In genomic region chr3:116340950-116341624, GRCm38 (mm10) we compare ENCODE assay signal across 8 mouse cellular contexts.
DNase-seq lines count a peak whose midpoint lies in the region; ATAC-seq and TF ChIP-seq lines count a peak whose summit lies in the region.

No protein-coding gene starts in this region.

- no peak for TF ChIP-seq POLR2A in spleen, adult 2 months (IDR thresholded peaks at IDR 0.05; ENCODE audit: low read depth, low read length)

- H3K9ac ChIP-seq in midbrain, embryonic 12.5 days (replicated peaks) = no peak overlapping the region

- H3K36me3 ChIP-seq in limb, embryonic 10.5 days = peaks cover 31% of the 10 kb centered on the region
- peaks cover 20% of the 10 kb centered on the region; the same call in 1 of the 2 replicates for H3K36me3 ChIP-seq in midbrain, embryonic 12.5 days
- H3K36me3 ChIP-seq in spleen, adult 2 months (ENCODE audit: control insufficient read depth, insufficient read depth, low read length) = peaks cover 1% of the 10 kb centered on the region; the same call in 1 of the 2 replicates

- no peaks in the 10 kb centered on the region for H3K9me3 ChIP-seq in limb, embryonic 10.5 days (replicated peaks)
- H3K9me3 ChIP-seq in midbrain, embryonic 12.5 days = no peaks in the 10 kb centered on the region

- 50% methylated on average over 19 of the region's 19 CpGs for WGBS in limb, embryonic 10.5 days
- 61% methylated on average over 19 of the region's 19 CpGs for WGBS in midbrain, embryonic 12.5 days
- WGBS in spleen, adult 2 months = 56% methylated on average over 19 of the region's 19 CpGs

- no peak overlapping the region for H3K4me3 ChIP-seq in limb, embryonic 10.5 days
- H3K4me3 ChIP-seq in midbrain, embryonic 12.5 days = no peak overlapping the region
- no peak overlapping the region for H3K4me3 ChIP-seq in spleen, adult 2 months (ENCODE audit: extremely low read depth, insufficient read depth, insufficient read length)

- H3K4me1 ChIP-seq in limb, embryonic 10.5 days = peaks cover 5% of the 10 kb centered on the region
- H3K4me1 ChIP-seq in midbrain, embryonic 12.5 days = no peaks in the 10 kb centered on the region
- no peaks in the 10 kb centered on the region for H3K4me1 ChIP-seq in spleen, adult 2 months (ENCODE audit: control insufficient read depth, insufficient read depth, insufficient read length)

- H3K27ac ChIP-seq in limb, embryonic 10.5 days = no peak overlapping the region
- H3K27ac ChIP-seq in midbrain, embryonic 12.5 days (replicated peaks) = no peak overlapping the region
- H3K27ac ChIP-seq in spleen, adult 2 months (ENCODE audit: insufficient read depth, low read length) = no peak overlapping the region

- no peak overlapping the region for H3K4me2 ChIP-seq in midbrain, embryonic 12.5 days (replicated peaks)

- peak; percentile 57 for DNase-seq in urinary bladder, postnatal 14 days (ENCODE audit: low spot score)
- no peak for DNase-seq in urinary bladder, adult 2 months (ENCODE audit: low spot score)
- peak; percentile 87 for DNase-seq in embryo, embryonic 10.5 days (ENCODE audit: low spot score)
- DNase-seq in heart, adult 18-20 months = peak; percentile 70 to 79
- peak; percentile 76 for DNase-seq in kidney, adult 11 months
- peak; percentile 67 for DNase-seq in limb, embryonic 10.5 days (ENCODE audit: low spot score)
- peak; percentile 52 to 54 for DNase-seq in spleen, adult 2 months (ENCODE audit: low read depth in 1 of 2, low spot score in 2 of 2)

- H3K27me3 ChIP-seq in limb, embryonic 10.5 days (ENCODE audit: low read depth, poor library complexity, severe bottlenecking) = no peaks in the 10 kb centered on the region
- no peaks in the 10 kb centered on the region for H3K27me3 ChIP-seq in midbrain, embryonic 12.5 days
- no peaks in the 10 kb centered on the region for H3K27me3 ChIP-seq in spleen, adult 2 months (ENCODE audit: control insufficient read depth, insufficient read depth, low read length)

- peak; percentile 62; the same call in 1 of the 2 replicates for TF ChIP-seq CTCF in spleen, adult 2 months (IDR thresholded peaks at IDR 0.05; ENCODE audit: extremely low read depth, insufficient read depth, insufficient read length, insufficient replicate concordance)

- peak; percentile 62; the same call in 1 of the 2 replicates for ATAC-seq in midbrain, embryonic 12.5 days (ENCODE audit: low FRiP score, low read depth)
